Mouse (Mus musculus): ENCODE measurements at regions not wholly inside any gene's neighbourhood (a gene's known extent, or its start where the extent isn't known, plus 50 kb on each side); places are given as distances from the start of the nearest gene placed in this dataset.

DNA sequence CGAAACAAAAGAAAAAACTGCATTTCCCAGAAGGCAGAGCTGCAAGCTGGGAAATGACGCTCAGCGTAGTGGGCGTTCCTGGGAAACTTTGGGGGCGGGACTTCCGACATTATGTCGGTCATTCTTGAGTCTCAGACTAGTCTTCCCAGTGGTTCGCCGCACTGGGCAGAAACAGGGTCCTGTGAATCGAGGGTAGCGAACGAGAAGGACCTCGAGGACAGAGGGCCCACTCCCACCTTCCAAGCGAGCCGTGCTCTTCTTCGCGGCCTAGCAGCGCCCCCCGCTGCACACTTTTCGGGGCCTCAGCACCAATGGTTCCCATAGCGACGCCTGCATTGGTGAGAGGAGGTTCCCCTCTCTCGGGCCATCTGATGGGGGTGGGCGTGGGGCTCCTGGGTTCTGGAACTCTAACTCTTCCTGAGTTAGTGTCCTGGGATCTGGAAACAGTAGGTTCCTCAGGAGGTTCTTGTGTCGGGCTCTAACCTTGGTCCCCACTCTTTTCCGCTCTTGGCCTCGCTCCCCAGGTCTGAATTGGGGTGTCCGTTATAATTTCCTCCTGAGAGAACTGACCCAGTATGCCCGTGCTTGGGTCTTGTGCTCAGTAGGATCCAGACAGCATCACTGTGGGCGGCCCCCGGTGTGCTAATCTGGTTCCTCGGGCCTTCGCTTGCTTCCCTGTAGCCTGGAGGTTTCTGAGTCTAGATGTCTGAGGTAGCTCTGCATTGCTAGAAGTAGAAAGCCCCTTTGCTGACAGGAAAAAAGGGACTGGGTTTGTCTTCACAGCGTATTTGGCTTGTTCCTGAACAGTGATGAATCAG, 52.8 kb upstream of the Gramd1a start:
- DNase-seq (ENCODE audit: low read depth), result peak; percentile 86

DNA sequence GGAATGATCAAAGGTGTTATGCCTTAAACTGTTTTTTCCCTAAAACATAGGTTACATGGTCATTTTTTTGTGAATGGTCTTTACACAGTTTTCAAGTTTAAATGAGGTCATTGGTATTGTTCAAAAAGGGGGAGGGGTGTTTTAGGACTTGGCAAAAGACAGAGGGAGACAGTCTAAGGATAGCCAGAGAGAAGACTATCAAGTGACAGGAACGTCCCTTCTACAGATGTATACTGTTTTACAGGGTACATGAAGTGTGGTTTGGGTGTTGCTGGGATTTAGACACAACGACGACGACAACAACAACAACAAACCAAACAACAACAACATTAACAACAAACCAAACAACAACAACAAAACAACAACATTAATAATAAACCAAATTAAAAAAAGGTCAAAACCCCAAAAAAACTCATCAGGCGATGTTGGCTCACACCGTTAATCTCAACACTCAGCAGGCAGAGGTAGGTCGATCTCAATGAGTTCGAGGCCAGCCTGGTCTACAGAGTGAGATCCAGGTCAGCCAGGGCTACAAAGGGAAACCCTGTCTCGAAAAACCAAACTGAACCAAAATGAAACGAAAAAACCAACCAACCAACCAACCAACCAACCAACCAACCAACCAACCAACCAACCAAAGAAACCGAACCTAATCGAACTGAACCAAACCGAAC, 52.0 kb upstream of the Gramd1a start:
- DNase-seq (ENCODE audit: low read depth), result no peak
